Mouse (Mus musculus) layer of hippocampus, adult 2 months (tissue): ENCODE measurements around the gene Taf1c. TPM values are rescaled to one million over a fixed set of nuclear protein-coding genes. Genes with fewer than 3 reads are reported as not detected.

Experiments
- DNase-seq, 2 experiments: peaks; one replicate each; pipeline ENCODE4 v3.0.0; 2022; ENCODE audit warnings: low spot score in 2 of 2
- H3K27ac ChIP-seq: fragments of 200-600 bp; 2 replicates; pipeline ENCODE4 v1.8.1; 2022
- H3K4me3 ChIP-seq: fragments of 200-600 bp; 2 replicates; pipeline ENCODE4 v1.8.1; 2022; ENCODE audit warnings: mild to moderate bottlenecking
- CTCF ChIP-seq: fragments of 200-600 bp; conservative IDR thresholded peaks from 2 replicates; pipeline ENCODE4 v1.8.1; 2022; ENCODE audit warnings: antibody characterized with exemption, mild to moderate bottlenecking, moderate library complexity
- long read RNA-seq, 2 experiments: library from polyadenylated mRNA; stranded (forward); transcript quantifications; one replicate each; pipeline ENCODE4 v2.0.0; 2021; ENCODE audit warnings: borderline mapping rate in 2 of 2
- total RNA-seq, 2 experiments: library from RNA; stranded (reverse); gene quantifications; 2 replicates each; pipeline ENCODE4 v1.2.3; 2021

The Taf1c gene
- total RNA-seq, result 10 to 100 TPM; 10.8 to 11.1 TPM
- long read RNA-seq, experiment 1, partial matches to known transcripts, result 6 of 12 reads
- long read RNA-seq, experiment 1, other reads (novel, unspliced or antisense), result 3 of 12 reads
- long read RNA-seq, experiment 2, transcript Taf1c-201 (15 exons, 3,236 nt), result major isoform, 9 of 13 reads
- long read RNA-seq, experiment 2, partial matches to known transcripts, result 2 of 13 reads
- long read RNA-seq, experiment 2, other reads (novel, unspliced or antisense), result 2 of 13 reads

DNA sequence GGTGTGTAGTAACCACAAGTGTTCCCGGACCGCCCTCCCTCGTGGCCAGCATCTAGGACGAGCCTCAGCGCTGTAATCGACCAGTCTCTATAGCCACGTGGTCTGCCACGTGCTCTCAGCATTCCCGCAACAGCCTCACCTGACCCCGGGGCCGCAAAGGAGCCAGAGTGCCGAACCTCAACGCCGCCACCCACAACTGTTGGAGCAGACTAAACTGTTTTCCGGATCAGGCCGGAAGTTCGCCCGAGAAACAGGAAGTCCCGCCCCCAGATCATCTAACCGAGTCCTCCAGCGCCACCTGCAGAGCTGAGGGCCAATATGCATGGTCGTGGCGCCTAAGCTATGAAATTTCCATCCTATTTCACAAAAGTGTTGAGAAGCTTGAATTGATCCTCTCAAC lies at the start of gene Taf1c:
TSS of gene Taf1c (minus strand) at position 227 of the 400 bp plus-strand sequence.
- Histone ChIP-seq H3K4me3 (peak within 1 kb of the TSS; percentile 75), H3K27ac (peak within 1 kb of the TSS; percentile 87)
- TF ChIP-seq CTCF, result peak; percentile 90
- peak; percentile 92 to 93 for DNase-seq

DNA sequence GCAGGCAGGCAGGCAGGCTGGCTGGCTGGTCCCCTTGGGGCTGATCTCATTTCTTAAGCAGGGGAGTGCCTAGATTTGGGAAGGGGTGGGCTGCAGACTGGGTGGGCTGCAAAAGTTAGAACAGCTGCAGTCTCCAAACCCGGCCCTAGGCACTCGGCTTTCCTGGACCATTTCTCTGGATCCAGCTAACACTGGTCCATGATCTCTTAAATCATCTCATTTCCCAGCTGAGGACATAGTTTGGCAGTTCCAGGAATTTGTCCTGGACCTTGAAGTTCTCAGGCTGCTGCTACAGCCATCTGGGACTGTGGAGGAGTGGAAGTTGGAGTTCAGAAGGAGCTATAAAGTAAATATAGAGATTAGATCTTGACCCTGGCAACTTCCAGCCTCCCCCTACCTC lies 46.3 kb upstream of the Taf1c start:
- H3K4me3 ChIP-seq, result no peak overlapping the region
- no peak for DNase-seq
- H3K27ac ChIP-seq, result no peak overlapping the region
- no peak for TF ChIP-seq CTCF

DNA sequence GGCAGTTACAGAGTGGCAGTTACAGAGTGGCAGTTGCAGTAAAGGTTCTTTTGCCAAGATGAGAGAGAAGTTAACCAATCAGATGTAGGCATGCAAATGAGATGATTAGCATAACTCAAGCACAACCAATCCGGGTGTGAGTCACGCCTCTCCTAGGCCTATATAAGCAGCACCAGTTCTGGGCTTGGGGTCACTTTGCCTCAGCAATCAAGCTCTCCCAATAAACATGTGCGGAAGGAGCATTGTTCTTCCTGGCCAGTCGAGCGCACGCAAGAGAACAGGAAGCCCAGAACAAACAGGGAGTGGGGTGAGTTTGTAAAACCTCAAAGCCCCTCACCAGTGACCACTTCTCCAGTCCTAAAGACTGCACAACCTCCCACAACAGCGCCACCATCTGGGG lies 41.8 kb upstream of the Taf1c start:
- no peak overlapping the region for H3K27ac ChIP-seq
- no peak; the same call in 1 of the 2 replicates for TF ChIP-seq CTCF
- H3K4me3 ChIP-seq, result no peak overlapping the region
- DNase-seq, result no peak

DNA sequence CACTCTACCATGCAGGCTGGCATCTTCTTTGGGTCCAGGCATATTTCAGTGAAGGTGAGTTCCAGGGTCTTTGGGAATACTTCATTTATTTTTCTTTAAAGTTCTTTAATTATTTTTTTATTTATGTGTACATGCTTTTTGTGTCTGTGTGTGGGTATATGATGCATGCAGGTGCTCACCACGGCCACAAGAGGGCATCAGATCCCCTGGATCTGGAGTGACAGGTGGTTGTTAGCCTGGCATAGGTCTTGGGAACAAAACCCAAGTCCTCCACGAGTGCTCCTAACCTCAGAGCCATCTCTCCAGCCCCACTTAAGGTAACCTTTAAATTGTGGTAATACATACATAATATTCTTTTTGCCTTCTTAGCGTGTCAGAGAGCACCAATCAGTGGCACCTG lies 41.2 kb upstream of the Taf1c start:
- no peak overlapping the region for H3K4me3 ChIP-seq
- no peak for DNase-seq
- TF ChIP-seq CTCF, result peak; percentile 49
- H3K27ac ChIP-seq, result no peak overlapping the region

DNA sequence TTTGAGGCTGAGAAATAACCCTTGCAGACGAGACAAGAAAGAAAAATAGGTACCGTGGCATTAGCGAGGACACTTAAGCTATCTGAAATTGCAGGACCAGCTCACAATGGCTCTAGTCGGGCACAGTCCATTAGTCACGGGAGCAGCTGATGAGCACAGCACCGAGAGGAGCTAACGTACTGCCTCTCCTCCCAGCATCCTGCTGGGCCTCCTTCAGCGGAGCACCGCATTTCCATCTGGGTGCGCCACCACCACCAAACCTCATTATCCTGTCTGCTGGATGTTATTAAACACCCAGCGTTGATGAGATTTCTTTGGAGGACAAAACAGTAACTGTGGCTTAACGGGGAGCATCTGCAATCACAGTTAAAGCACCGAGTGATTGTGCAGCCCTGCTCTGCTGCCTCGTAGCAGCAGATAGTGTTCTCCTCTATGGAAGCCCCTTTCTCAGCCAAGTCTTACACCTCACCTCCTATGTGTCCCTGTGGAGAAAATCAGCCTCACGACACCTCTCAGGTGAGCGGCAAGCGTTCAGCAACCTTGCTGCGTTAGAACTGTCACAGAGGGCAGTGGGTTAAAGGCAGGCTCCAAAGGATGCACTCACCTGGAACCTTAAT lies 40.1 kb upstream of the Taf1c start:
- H3K27ac ChIP-seq, result no peak overlapping the region
- no peak overlapping the region for H3K4me3 ChIP-seq
- no peak for TF ChIP-seq CTCF
- DNase-seq, result no peak

DNA sequence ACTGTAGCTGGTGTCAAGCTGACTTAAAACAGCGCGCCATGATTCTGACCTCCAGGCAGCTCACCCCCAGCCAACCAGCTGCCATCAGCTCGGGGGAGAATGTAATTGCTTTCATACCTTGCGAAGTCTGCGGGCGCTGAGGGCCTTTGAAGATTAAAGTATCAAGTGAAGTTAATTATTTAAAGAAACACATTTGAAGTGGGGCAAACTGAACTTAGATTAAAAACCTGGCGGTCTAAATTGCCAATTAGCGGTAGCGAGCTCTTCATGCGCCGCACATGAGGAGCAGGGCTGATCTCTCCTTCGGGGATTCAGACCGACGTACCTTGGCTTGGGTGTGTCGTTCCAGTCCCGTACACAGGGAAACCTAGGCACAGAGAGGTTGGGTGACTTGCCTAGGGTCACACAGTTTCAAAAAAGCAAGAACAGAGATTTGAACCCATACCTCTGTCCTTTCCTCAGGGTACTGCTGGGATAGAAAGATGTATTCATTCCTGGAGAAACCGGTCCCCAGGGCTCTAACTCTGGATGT lies 39.5 kb upstream of the Taf1c start:
- Histone ChIP-seq H3K4me3 (no peak overlapping the region), H3K27ac (no peak overlapping the region)
- TF ChIP-seq CTCF, result no peak
- no peak for DNase-seq

DNA sequence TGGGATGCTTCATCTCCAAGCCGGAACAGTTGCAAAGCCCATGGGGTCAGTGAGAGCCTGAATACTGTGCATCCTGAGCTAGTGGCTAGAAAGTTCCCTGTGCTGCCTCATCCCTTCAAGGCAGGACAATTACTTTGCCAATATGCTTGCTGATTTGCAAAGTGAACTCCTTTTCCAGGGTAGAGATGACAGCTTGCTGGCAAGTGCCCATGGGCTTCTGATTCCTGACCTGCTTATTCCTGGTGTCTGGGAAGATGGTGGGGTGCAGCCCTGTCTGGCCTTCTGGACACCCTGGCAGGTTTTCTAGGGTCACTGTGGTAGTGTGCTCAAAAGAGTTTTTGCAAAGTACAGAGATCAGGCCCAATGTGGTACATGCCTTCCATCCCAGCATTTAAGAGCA lies 37.9 kb upstream of the Taf1c start:
- no peak for TF ChIP-seq CTCF

DNA sequence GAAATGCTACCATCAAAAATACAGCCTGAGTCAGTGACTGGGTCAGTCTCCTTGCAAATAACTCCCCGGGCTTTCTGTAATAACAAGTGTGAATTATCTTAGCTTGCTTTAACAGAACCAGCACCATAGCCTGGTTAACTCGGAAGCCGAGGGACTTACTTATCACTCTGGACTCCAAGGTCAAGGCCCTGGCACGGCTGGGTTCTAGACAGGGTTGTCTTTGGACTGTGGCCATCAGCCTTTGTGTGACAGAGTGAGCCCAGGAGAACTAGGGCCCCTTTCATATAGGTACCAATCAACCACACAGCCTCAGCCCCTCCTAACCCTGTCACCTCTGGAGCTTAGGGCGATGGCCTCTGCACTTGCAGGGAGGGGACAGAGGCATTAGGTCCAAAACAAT lies 36.0 kb upstream of the Taf1c start:
- no peak for TF ChIP-seq CTCF
- DNase-seq, result no peak
- Histone ChIP-seq H3K4me3 (no peak overlapping the region), H3K27ac (no peak overlapping the region)

More for the DNA sequence above, 37.9 kb upstream of the Taf1c start:
- no peak overlapping the region for H3K4me3 ChIP-seq
- no peak for DNase-seq
- no peak overlapping the region for H3K27ac ChIP-seq

DNA sequence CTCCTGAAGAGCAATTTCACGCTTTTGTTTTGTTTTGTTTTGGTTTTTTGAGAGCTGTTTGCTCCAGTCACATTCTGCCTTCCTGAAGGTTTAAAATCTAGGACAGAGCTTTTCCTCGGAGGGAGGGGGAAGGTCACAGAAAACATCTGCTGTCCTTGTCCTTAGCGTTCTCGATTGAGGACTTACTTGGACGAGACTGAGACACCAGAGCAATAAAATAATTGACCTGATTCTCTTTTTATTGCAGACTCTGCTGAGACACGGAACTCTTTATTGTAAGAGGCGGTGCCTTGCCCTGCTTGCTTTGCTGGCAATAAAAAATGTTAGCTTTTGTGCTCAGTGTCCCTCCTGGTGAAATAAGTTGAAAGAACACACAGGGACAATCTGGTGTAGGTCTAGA lies 34.8 kb upstream of the Taf1c start:
- no peak for DNase-seq
- Histone ChIP-seq H3K4me3 (no peak overlapping the region), H3K27ac (no peak overlapping the region)
- no peak for TF ChIP-seq CTCF

DNA sequence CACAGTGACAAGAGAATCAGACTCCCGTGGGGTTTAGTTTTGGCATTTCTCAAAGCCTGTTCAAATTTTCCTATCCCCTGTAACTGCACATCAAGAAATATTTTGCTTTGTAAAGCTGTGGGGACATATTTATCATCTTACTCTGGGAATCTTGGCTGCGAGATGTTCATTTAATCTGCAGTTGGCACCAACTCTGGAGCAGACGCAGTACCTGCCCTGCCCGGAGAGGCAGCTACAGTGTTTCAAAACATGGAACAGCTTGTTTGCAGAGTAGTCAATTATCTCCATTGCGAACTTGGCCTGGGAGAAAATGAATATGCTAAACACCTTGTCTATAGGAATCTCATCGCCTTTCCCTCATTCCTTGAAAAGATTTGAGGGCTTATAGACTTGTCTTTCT lies 33.2 kb upstream of the Taf1c start:
- Histone ChIP-seq H3K4me3 (no peak overlapping the region), H3K27ac (no peak overlapping the region)
- TF ChIP-seq CTCF, result peak; percentile 42
- no peak for DNase-seq

DNA sequence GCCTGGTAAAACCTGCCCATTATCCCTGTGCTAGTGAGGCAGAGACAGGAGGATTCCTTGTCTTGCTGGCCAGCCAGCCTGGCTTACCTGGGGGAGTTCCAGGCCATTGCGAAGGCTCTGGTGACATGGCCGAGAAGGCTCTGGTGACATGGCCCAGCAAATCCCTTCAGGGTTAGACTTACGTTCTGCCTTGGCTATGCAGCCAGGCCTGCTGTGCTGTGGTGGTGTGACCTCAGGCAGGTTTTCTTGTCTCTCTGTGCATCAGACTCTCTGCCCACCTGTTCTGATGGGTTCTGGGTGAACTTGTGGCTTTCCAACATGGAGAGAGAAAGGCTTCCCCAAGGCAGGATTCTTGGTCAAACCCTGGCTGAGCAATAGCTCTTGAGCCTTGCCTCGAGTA lies 32.4 kb upstream of the Taf1c start:
- no peak for TF ChIP-seq CTCF
- no peak overlapping the region for H3K4me3 ChIP-seq
- no peak overlapping the region for H3K27ac ChIP-seq
- no peak for DNase-seq

DNA sequence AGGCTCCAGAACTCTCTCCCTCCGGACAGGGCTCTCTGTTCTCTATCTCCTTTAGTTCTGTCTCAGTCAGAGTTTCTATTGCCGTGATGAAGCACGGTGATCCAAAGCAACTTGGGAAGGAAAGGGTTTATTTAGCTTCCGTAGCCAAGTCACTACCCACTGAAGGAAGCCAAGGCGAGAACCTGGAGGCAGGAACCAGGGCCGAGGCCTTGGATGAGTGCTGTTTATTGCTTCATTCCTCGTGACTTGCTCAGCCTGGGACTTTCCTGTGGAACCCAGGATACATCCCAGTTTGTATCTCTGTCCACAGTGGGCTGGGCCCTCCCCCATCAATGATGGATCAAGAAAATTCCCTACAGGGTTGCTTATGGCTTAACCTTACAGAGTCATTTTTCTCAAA lies 31.7 kb upstream of the Taf1c start:
- DNase-seq, result no peak
- no peak for TF ChIP-seq CTCF
- Histone ChIP-seq H3K27ac (no peak overlapping the region), H3K4me3 (no peak overlapping the region)

DNA sequence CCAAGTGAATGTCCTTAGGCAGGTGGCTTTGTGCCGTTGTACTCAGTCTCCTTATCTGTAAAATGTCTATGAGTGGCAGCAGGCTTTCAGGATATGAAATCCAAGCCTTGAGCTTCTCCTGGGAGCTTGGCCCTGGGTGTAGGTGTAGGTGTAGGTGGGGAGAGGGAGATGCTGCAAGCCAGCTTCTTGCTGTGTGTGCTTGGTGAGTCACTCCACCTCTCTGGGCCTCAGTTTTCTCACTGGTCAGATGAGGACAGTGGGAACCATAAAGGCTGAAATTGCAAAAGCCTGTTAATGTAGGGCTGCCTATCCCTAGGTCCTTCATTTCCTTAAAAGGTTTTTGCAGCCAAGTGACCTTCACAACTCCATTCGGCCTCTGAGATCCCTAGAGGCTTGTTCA lies 30.9 kb upstream of the Taf1c start:
- H3K4me3 ChIP-seq, result no peak overlapping the region
- TF ChIP-seq CTCF, result no peak
- H3K27ac ChIP-seq, result no peak overlapping the region
- DNase-seq, result no peak

DNA sequence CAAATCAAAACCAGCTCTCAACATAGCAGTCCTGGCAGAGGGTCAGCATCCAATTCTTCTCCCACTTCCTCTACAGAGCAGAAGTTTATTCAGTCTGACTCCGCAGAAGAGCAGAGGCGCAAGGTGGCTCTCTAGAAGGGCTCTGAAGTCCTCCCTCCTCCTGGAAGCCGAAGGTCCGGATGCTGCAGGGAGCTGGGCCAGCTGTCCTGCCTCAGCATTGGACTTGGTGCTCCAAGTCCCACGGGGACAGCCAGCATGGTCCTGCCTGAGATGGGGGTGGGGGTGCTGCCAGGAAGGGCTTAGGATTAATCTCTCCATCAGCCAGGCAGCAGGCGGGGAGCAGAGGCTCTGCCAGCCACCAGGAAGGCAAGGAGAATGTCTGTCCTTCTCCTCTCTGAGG lies 30.4 kb upstream of the Taf1c start, which contains the start of gene Kcng4:
TSS of gene Kcng4 (minus strand) at position 303 of the 400 bp plus-strand sequence.
- DNase-seq, result no peak
- no peak for TF ChIP-seq CTCF
- 0 out of 2 replicates have a peak within 1 kb of the TSS, but pooled peaks have one; percentile 5 for H3K27ac ChIP-seq
- no peak within 1 kb of the TSS for H3K4me3 ChIP-seq
